Mouse (Mus musculus): Measurements from ENCODE around the gene Tollip. TPM values are rescaled to one million over a fixed set of nuclear protein-coding genes. Genes with fewer than 3 reads are reported as not detected.

The Tollip gene
- polyA plus RNA-seq, 1 experiment from 2014 or later = 18.7 TPM

DNA sequence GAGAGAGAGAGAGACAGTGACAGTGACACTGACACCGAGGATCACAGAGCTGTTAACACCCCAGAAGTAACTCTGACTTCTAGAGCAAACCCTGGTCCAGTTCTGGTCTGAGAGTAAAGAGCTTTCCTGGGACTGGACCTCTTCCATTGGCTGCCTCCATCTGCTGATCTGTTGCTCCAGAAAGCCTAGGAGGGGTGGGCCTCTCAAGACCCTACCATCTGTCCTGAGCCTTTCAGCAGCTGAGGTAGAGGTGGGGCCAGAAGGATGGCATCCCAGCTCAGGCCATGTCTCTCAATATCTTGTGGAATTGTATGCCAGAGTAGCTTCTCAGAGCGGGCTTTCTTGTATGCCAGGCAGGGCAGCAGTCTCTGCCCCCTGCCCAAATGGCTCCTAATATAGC lies 39.9 kb upstream of the Tollip start:
- H3K9ac ChIP-seq (replicated peaks) = no peak overlapping the region
- 0 out of 2 replicates have a peak, but pooled peaks cover 6% of the 10 kb centered on the region for H3K27me3 ChIP-seq (ENCODE audit: insufficient read depth, low read length)
- H3K4me2 ChIP-seq (ENCODE audit: low read depth, low read length) = no peak overlapping the region
- no peaks in the 10 kb centered on the region for H3K4me1 ChIP-seq (ENCODE audit: insufficient read depth)
- H3K27ac ChIP-seq (ENCODE audit: low read depth) = no peak overlapping the region
- DNase-seq (no peak), ATAC-seq (no peak)
- no peak overlapping the region for H3K4me3 ChIP-seq (ENCODE audit: low read depth, low read length)
- no peaks in the 10 kb centered on the region for H3K36me3 ChIP-seq (replicated peaks; ENCODE audit: insufficient read depth, low read length)
- TF ChIP-seq CTCF (IDR thresholded peaks at IDR 0.05; ENCODE audit: low read depth) = no peak
- TF ChIP-seq EP300 (IDR thresholded peaks at IDR 0.05; ENCODE audit: low read depth) = no peak
- H3K9me3 ChIP-seq (ENCODE audit: low read length) = no peaks in the 10 kb centered on the region
- WGBS (ENCODE audit: insufficient replicate concordance) = 56% methylated on average over 2 of the region's 2 CpGs

DNA sequence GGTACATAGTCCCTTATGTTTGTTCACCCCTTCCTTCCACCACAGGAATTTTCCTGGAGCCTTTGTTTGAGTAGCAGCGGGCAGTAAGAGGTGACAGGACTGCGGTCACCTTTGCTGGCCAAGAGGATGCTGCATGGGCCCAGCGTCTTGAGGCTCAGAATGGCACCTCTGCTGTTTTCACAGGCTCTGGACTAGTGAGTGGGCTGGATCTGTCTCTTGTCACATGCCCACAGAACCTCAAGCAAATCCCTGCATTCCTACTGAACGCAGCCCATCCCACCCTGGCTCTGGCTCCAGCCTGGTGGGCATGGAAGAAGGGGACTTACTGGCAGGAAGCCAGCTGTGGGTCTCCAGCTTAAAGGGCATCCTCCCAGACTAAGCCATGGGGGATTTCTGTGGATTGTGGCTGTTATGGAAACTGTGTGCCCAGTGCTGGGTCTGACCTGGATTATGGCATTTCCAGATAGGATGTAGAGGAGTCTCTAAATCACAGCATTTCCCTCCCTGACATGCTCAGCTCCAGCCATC lies 39.3 kb upstream of the Tollip start:
- no peaks in the 10 kb centered on the region for H3K36me3 ChIP-seq (replicated peaks; ENCODE audit: insufficient read depth, low read length)
- no peak overlapping the region for H3K27ac ChIP-seq (ENCODE audit: low read depth)
- no peak overlapping the region for H3K4me3 ChIP-seq (ENCODE audit: low read depth, low read length)
- no peaks in the 10 kb centered on the region for H3K9me3 ChIP-seq (ENCODE audit: low read length)
- H3K4me2 ChIP-seq (ENCODE audit: low read depth, low read length) = no peak overlapping the region
- WGBS (ENCODE audit: insufficient replicate concordance) = 66% methylated on average over 4 of the region's 4 CpGs
- no peak for TF ChIP-seq CTCF (IDR thresholded peaks at IDR 0.05; ENCODE audit: low read depth)
- TF ChIP-seq EP300 (IDR thresholded peaks at IDR 0.05; ENCODE audit: low read depth) = no peak
- no peak overlapping the region for H3K9ac ChIP-seq (replicated peaks)
- H3K4me1 ChIP-seq (ENCODE audit: insufficient read depth) = no peaks in the 10 kb centered on the region
- no peak for ATAC-seq
- 0 out of 2 replicates have a peak, but pooled peaks cover 9% of the 10 kb centered on the region for H3K27me3 ChIP-seq (ENCODE audit: insufficient read depth, low read length)
- DNase-seq = no peak

DNA sequence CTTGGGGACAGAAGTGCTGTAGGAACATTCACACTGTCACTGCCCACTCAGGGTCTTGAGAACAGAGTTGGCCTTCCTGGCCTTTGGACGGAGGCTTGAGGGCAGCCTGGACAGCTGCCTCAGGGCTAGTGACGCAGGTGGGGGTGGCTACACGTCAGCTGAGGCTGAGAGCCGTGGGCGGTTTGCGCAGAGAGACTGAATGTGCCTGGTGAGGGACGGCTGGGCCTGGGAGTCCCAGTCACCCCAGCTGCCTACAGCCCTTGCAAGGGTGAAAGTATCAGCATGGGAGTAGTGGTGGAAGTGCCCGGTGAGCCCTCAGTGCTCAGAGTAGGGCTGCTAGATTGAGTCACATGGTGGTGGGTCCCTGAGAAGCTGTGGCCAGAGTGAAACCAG lies 37.9 kb upstream of the Tollip start:
- H3K36me3 ChIP-seq (replicated peaks; ENCODE audit: insufficient read depth, low read length) = no peaks in the 10 kb centered on the region
- H3K4me2 ChIP-seq (ENCODE audit: low read depth, low read length) = no peak overlapping the region
- H3K27me3 ChIP-seq (ENCODE audit: insufficient read depth, low read length) = peaks cover 20% of the 10 kb centered on the region
- no peak overlapping the region for H3K27ac ChIP-seq (ENCODE audit: low read depth)
- DNase-seq (no peak), ATAC-seq (no peak)
- TF ChIP-seq CTCF (IDR thresholded peaks at IDR 0.05; ENCODE audit: low read depth) (no peak), EP300 (IDR thresholded peaks at IDR 0.05; ENCODE audit: low read depth) (no peak)
- no peaks in the 10 kb centered on the region for H3K4me1 ChIP-seq (ENCODE audit: insufficient read depth)
- H3K4me3 ChIP-seq (ENCODE audit: low read depth, low read length) = no peak overlapping the region
- no peaks in the 10 kb centered on the region for H3K9me3 ChIP-seq (ENCODE audit: low read length)
- WGBS (ENCODE audit: insufficient replicate concordance) = 66% methylated on average over 8 of the region's 8 CpGs
- H3K9ac ChIP-seq (replicated peaks) = no peak overlapping the region

DNA sequence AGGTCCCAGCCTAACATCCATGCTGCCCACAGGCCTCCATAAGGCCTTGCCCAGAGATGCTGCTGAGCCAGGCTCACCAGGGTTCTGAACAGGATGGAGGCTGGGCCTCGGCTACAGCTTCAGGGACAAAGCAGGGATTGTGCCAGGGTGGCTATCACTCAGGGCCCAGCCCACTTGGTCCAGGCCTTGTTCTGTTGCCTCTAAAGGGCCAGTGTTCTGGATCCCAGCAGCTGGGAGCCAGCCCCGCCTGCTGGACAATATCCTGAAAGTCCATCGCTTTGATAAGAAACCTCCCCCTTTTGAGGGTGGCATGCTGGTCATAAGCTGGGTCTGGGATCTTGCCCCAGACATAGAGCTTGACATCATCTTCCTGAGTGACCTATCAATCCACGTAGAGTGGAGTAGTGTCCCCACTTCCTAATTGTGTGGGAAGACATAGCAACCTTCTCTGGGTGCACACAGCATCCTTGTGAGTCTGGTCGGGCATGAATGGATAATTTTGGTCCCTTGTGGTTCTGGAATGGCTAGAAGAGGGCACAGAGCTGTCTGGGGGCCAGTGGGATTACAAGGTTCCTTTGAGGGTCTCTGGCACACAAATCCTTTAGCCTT lies 37.4 kb upstream of the Tollip start:
- H3K27me3 ChIP-seq (ENCODE audit: insufficient read depth, low read length) = peaks cover 25% of the 10 kb centered on the region
- no peak overlapping the region for H3K4me2 ChIP-seq (ENCODE audit: low read depth, low read length)
- no peaks in the 10 kb centered on the region for H3K36me3 ChIP-seq (replicated peaks; ENCODE audit: insufficient read depth, low read length)
- H3K27ac ChIP-seq (ENCODE audit: low read depth) = no peak overlapping the region
- no peak for TF ChIP-seq EP300 (IDR thresholded peaks at IDR 0.05; ENCODE audit: low read depth)
- TF ChIP-seq CTCF (IDR thresholded peaks at IDR 0.05; ENCODE audit: low read depth) = no peak
- no peak overlapping the region for H3K9ac ChIP-seq (replicated peaks)
- 64% methylated on average over 5 of the region's 5 CpGs for WGBS (ENCODE audit: insufficient replicate concordance)
- no peaks in the 10 kb centered on the region for H3K9me3 ChIP-seq (ENCODE audit: low read length)
- no peak for ATAC-seq
- no peak for DNase-seq
- no peak overlapping the region for H3K4me3 ChIP-seq (ENCODE audit: low read depth, low read length)
- no peaks in the 10 kb centered on the region for H3K4me1 ChIP-seq (ENCODE audit: insufficient read depth)

DNA sequence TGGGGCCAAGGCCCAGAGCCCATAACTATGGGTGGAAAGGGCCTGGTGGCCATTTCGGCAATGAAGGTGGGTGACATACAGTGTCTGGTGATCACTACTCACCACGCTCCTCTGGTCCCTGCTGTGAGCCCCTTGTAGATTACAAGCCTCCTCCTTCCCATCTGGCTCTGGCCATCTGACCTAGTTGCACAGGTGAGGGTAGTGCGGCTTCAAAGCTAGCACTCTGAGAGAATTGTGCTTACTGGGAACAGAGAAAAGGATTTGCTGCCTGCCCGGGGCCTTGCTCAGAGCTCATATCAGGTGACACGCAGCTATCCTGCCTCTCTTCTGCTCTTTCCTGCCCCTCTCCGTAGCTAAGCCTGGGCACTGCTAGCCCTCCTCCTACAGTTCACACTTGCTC lies 35.3 kb upstream of the Tollip start:
- Histone ChIP-seq H3K4me1 (ENCODE audit: insufficient read depth) (peaks cover 10% of the 10 kb centered on the region), H3K27ac (ENCODE audit: low read depth) (no peak overlapping the region), H3K9me3 (ENCODE audit: low read length) (no peaks in the 10 kb centered on the region), H3K4me2 (ENCODE audit: low read depth, low read length) (no peak overlapping the region), H3K9ac (replicated peaks) (no peak overlapping the region), H3K36me3 (replicated peaks; ENCODE audit: insufficient read depth, low read length) (no peaks in the 10 kb centered on the region), H3K4me3 (ENCODE audit: low read depth, low read length) (no peak overlapping the region), H3K27me3 (ENCODE audit: insufficient read depth, low read length) (peaks cover 38% of the 10 kb centered on the region)
- TF ChIP-seq EP300 (IDR thresholded peaks at IDR 0.05; ENCODE audit: low read depth) (no peak), CTCF (IDR thresholded peaks at IDR 0.05; ENCODE audit: low read depth) (no peak)
- WGBS (ENCODE audit: insufficient replicate concordance) = 61% methylated on average over 6 of the region's 6 CpGs
- ATAC-seq = no peak
- DNase-seq = no peak

DNA sequence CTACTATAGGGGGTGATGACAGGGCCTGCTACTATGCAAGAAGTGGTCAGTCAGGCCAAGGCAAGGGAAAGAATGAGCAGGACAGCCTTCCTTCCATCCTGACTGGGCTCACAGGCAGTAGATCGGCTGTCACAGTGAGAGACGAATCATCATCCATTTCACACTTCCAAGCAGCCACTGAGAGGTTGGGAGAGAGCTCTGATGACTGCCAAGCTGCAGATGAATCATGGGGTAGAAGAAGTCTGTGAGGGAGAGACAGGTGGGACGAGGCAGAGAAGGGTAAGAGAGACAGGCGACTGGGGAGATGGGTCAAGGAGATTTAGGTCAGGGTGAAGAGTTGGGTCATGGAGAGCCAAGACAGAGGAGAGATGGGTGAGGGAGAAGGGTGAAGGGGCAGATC lies 34.6 kb upstream of the Tollip start:
- no peak for ATAC-seq
- Histone ChIP-seq H3K36me3 (replicated peaks; ENCODE audit: insufficient read depth, low read length) (no peaks in the 10 kb centered on the region), H3K9me3 (ENCODE audit: low read length) (no peaks in the 10 kb centered on the region), H3K4me2 (ENCODE audit: low read depth, low read length) (no peak overlapping the region), H3K27me3 (ENCODE audit: insufficient read depth, low read length) (peaks cover 45% of the 10 kb centered on the region), H3K27ac (ENCODE audit: low read depth) (no peak overlapping the region), H3K4me1 (ENCODE audit: insufficient read depth) (peaks cover 10% of the 10 kb centered on the region), H3K9ac (replicated peaks) (no peak overlapping the region), H3K4me3 (ENCODE audit: low read depth, low read length) (no peak overlapping the region)
- 74% methylated on average over 4 of the region's 4 CpGs for WGBS (ENCODE audit: insufficient replicate concordance)
- DNase-seq = no peak
- TF ChIP-seq CTCF (IDR thresholded peaks at IDR 0.05; ENCODE audit: low read depth) (no peak), EP300 (IDR thresholded peaks at IDR 0.05; ENCODE audit: low read depth) (no peak)

All from liver, postnatal 0 days (tissue).